Mouse (Mus musculus) heart, postnatal 4 days (tissue): ENCODE results near the gene Arhgef7. TPM values are rescaled to one million over a fixed set of nuclear protein-coding genes. Genes with fewer than 3 reads are reported as not detected.

Experiments used
- DNase-seq: peaks from one replicate; pipeline ENCODE4 v3.0.0; 2021
- total RNA-seq, 2 experiments: library from RNA; stranded (reverse); gene quantifications; 2 replicates each; pipeline ENCODE4 v1.2.3; 2021

Gene Arhgef7
- total RNA-seq, 2 experiments from 2014 or later = 209 to 213 TPM

DNA sequence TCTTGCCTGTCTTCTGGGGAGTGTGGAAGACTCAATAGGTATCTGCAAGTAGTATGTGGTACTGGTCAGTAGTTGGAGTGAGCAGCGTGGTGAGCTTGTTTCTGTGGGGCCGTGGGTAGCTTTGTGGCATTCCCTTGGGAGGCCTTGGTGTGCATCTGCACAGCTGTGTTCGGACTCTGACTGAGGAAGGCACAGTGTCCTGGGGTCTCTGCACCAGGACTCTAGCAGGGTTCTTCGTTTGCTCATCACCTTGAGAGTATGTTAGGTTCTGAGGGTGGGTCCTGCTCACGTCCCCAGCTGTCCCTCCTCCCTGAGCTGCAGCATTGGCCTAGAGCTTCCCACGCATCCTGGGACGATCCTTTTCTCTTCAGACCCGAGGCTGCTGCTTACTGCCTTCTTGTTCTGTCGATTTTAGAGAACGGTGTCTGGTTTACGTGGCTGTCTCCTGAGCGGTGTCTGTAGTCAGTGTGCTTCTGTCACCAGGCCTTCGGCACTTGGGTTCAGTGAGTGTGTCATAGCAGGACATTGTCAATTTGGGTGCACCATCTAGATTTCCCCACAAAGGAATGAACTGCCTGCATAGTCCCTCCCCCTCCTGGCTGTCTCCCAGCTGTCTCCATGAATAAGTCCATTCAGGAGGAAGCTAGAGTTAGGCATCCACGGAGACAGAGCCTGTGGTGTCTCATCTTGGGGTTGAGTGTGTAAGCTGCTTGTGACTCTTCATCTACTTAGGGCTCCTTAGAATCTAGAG lies 70.4 kb downstream of the Arhgef7 start:
- DNase-seq = peak; percentile 65

GRCm38 (mm10) chr8:11798480-11798867 lies 71.0 kb downstream of the Arhgef7 start:
- DNase-seq = no peak

GRCm38 (mm10) chr8:11799098-11799497 lies 71.6 kb downstream of the Arhgef7 start:
- DNase-seq = no peak

DNA sequence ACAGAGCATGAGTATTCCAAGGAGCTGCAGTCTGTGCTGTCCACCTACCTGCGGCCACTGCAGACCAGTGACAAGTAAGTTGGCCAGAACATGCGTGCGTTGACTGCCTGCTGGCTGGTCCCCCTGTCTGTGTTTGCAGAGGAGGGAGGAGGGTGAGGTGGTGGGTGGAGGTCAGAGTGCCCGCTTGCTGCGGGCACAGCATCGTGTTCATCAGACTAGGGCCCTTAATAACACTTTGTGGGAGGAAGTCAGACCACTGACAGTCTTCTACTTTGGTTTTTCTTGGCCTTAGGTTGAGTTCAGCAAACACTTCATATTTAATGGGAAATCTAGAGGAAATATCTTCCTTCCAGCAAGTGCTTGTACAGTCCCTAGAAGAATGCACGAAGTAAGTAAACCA lies 73.0 kb downstream of the Arhgef7 start:
- no peak for DNase-seq

GRCm38 (mm10) chr8:11801571-11801970 lies 74.0 kb downstream of the Arhgef7 start:
- no peak for DNase-seq

- no peak for DNase-seq
These were observed 77.4 kb downstream of the Arhgef7 start for GRCm38 (mm10) chr8:11804914-11805313.

DNA sequence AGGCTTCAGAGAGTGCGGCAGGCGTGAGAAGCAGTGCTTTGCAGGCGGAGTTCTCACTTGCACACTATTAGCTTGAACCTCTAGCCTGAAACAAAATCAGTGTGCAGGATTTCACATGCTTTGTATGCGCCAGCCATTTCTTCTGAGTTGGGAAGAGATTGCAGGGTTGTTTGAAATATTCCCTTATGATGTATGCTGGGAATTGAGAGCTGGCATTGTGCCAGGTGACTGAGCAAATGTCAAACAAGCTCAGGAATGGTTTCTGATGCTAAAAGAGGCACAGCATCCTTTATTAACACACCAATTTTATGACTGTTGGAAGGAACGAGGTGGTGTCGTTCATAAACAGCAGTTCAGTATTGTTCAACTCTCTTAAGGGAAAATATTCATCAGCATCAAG lies 78.7 kb downstream of the Arhgef7 start:
- no peak for DNase-seq

- no peak for DNase-seq
These were observed 79.8 kb downstream of the Arhgef7 start for GRCm38 (mm10) chr8:11807361-11807760.

DNA sequence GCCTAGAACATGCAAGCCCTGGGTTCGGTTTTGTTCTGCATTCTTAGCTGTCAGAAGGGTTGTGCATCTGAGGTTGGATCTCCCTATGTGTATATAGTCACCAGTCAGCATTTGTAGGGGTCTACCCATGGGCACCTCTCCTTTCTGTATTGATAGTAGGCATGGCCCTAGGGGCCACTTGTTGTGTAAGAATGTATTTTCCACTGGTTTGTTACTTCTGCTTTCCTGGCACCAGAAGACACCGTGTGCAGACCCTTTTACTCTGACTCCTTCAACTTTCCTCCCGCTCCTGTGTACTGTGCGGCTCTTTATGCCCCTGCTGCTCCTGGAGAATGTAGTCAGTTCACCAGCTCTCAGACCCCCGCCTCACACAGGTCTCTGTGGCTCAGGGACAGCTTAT lies 80.5 kb downstream of the Arhgef7 start:
- no peak for DNase-seq

DNA sequence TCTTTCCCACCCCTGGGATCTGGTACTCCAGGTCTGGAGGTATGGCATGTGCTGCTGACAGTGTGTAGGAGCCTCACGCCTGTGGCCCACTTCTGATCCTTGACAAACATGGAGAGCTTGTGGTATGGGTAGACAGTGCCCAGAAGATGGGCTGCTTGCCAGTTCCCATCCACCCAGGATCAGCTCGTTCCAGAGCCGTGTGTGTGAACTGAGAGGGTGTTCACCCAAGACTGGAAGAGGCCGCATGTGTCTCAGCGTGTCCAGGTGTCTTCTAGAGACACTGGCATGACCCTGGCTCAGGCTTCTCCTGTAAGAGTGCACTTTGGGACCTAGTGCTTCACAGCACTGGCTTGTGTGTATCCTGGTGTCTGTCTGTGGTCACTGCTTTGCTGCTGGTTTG lies 82.9 kb downstream of the Arhgef7 start:
- no peak for DNase-seq

GRCm38 (mm10) chr8:11813801-11814200 lies 86.3 kb downstream of the Arhgef7 start:
- DNase-seq = no peak

- peak; percentile 25 for DNase-seq
These were observed 87.7 kb downstream of the Arhgef7 start for GRCm38 (mm10) chr8:11815206-11815605.

DNA sequence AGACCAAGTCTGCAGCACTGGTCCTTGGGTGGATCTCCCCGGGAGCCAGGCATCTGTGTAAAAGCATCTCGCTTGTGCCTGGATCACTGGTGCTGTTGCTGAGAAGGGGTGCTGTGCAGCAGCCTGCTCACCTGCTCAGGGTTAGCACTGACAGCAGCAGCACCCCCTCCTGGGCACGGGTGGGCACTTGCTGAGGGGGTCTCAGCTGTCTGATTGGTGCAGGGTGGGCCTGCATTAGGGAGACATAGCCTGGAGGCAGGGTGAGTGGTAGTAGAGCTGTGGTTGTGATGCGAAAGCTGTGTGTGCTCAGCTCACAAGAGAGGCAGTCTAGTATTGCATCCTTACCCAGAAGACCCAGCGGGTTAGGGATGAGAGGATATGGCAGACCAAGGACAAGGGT lies 92.6 kb downstream of the Arhgef7 start:
- no peak for DNase-seq

- peak; percentile 55 for DNase-seq
These were observed 93.0 kb downstream of the Arhgef7 start for GRCm38 (mm10) chr8:11820568-11820967.

DNA sequence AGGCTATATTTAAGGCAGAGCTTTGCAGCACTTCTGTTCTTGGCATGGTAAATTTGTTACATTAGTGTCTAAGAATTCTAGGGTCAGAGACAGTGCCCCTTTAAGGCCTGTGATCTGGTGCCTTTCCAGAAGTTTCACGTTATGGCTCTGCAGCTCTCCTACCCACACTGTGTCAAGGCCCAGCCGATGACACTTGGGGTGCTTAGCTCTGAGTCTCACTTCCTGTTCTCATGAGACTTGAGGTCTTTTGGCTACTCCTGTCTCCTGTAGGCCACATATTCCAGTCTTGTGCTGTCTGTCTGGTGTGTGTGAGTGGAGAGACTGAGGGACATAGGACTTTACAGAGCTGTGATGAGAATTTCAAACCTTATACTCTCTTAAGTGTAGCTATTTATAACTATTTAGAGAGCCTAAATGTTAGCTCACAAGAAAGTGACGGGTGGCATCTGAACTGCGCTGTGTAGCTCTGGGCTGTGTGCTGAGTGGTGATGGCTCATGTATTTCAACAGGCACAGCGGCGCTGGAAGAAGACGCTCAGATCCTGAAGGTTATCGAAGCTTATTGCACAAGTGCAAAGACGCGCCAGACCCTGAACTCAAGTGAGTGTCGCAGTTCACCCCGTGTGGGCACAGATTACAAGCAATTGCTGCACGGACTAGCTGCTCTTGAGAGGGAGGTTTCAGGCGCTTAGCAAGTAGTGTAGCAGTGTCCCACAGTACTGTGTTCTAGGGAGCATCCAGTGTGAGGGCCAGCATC lies 94.1 kb downstream of the Arhgef7 start:
- DNase-seq = peak; percentile 48

DNA sequence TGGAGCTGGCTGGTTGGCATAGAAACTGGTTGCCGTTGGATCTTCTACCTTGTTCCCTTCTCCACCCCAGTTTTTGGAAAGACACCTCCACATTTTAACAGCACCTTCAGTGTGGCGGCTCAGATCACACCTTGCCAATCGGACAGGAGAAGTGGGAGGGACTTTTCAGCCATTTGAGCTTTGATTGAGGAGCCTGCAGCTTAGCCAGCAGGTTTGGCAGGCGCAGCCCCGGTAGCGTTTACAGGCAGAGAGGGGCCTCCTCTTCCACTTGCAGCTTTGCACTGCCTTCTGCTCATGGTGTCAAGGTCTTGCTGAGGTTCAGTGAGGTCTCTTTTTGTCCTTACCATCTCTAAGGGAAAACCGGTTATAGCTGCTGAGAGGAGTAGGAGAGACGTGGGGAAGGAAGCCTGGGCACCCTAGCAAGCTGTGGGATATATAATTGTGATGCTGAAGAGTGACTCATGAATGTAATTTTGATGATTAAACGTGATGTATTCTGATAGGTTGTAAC lies 95.1 kb downstream of the Arhgef7 start:
- DNase-seq = peak; percentile 31

DNA sequence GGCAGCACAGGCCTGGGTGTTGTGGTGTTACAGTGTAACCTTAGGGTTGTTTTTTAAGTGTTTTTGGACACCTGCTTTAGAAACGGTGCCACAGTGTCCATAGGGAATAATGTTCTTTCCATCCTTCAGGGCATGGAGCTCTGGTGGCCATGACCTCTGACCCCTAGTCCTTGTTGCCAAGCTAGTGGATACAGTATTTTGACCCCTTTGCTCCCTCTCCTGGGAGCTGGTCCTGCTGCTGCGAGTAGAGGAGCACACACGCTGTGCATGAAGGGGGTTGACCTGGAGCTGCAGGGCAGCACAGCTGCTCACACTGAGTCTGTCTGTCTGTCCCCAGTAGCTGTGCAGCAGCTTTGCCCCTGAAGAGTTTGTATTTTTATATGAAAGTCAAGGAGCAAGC lies 98.2 kb downstream of the Arhgef7 start:
- no peak for DNase-seq

DNA sequence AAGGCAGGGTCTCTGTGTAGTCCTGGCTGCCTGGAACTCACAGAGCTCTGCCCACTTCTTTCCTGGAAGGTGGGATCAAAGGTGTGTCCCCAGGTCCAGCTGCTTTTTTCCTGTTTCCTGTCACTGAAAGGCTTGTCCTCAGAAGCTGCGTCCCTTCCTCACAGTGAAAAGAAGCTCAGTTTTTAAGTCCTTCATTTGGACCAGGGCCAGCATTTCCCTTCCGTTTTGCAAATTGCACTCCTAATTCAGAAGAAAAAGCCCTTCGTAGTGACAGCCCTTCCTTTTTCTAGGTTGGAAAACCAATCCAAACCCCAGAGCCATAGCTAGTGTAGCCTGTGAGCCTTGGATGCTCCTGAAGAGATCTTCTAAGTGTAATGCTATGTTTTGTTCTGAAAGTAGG lies 99.8 kb downstream of the Arhgef7 start:
- no peak for DNase-seq

GRCm38 (mm10) chr8:11830214-11831046 lies 102.9 kb downstream of the Arhgef7 start:
- no peak for DNase-seq

GRCm38 (mm10) chr8:11831174-11831573 lies 103.7 kb downstream of the Arhgef7 start:
- DNase-seq = no peak

DNA sequence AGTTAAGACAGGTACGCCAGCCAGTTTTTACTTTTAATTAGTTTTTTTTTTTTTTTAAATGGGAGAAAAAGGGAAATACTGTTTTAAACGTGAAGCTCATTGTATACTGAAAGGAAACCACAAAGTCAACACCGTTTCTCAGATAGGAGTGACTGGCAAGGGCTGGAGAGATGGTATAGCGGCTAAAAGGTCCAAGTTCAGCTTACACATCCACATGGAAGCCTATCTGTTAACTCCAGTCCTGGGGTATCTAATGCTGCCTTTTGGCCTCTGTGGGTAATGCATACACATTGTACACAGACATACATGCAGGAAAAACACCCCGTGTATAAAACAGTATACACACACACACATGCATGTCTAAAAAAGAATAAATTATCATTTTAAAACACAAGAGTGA lies 104.4 kb downstream of the Arhgef7 start:
- no peak for DNase-seq

GRCm38 (mm10) chr8:11833157-11833556 lies 105.6 kb downstream of the Arhgef7 start:
- no peak for DNase-seq

DNA sequence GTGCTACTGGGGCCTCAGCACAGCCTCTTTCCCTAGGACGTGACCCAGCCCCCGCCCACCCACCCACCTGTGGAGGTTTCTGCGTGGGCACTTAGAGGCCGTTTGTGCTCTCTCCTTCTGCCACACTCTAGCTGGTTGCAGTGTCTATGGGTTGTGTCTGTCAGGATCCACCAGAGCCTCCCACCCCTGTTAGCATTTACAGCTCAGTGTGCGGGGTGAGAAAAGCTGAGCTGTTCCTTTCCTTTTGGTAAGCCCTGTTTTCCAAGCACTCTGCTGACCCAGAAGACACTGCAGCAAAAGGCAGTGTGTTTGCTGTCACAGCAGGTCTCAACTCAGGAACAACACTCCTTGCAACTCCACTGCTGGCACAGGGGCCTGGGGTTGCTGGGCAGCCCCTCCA lies 106.7 kb downstream of the Arhgef7 start:
- no peak for DNase-seq
